Mouse (Mus musculus) embryonic facial prominence, embryonic 11.5 days (tissue): Measurements from ENCODE around the gene Dnajc6. TPM values are rescaled to one million over a fixed set of nuclear protein-coding genes. Genes with fewer than 3 reads are reported as not detected.

Experiments
- ATAC-seq: fragments of 200-750 bp; cut with Nextera tagmentation; replicated peaks from 2 replicates; pipeline ENCODE4 v1.8.0; 2017; ENCODE audit warnings: low read depth; ENCODE audit not compliant: insufficient number of reproducible peaks, low FRiP score, low TSS enrichment
- DNase-seq: peaks from one replicate; pipeline ENCODE4 v3.0.0-alpha.2; 2015; ENCODE audit warnings: low spot score
- H3K27ac ChIP-seq: fragments of 300-500 bp; sonication (generic); replicated peaks from 2 replicates; pipeline ENCODE4 v1.5.1; 2014; ENCODE audit warnings: mild to moderate bottlenecking, low read depth, low read length, control low read depth
- H3K27me3 ChIP-seq: fragments of 300-500 bp; sonication (generic); 2 replicates; pipeline ENCODE4 v1.6.1; 2014; ENCODE audit warnings: mild to moderate bottlenecking, low read length, moderate library complexity, mixed read lengths; ENCODE audit not compliant: control insufficient read depth, insufficient read depth
- H3K36me3 ChIP-seq: fragments of 300-500 bp; sonication (generic); replicated peaks from 2 replicates; pipeline ENCODE4 v1.6.1; 2014; ENCODE audit warnings: low read depth, mild to moderate bottlenecking, low read length, moderate library complexity, mixed read lengths; ENCODE audit not compliant: control insufficient read depth, insufficient read depth
- H3K4me1 ChIP-seq: fragments of 300-500 bp; sonication (generic); 2 replicates; pipeline ENCODE4 v1.6.1; 2014; ENCODE audit warnings: low read length, mixed read lengths; ENCODE audit not compliant: control insufficient read depth, insufficient read depth
- H3K4me2 ChIP-seq: fragments of 300-500 bp; sonication (generic); 2 replicates; pipeline ENCODE4 v1.6.1; 2014; ENCODE audit warnings: low read depth, mild to moderate bottlenecking, control low read depth, low read length, moderate library complexity
- H3K4me3 ChIP-seq: fragments of 300-500 bp; sonication (generic); 2 replicates; pipeline ENCODE4 v1.5.1; 2014; ENCODE audit warnings: low read depth, low read length, control low read depth
- H3K9ac ChIP-seq: fragments of 300-500 bp; sonication (generic); replicated peaks from 2 replicates; pipeline ENCODE4 v1.6.1; 2014; ENCODE audit warnings: mild to moderate bottlenecking, control low read depth, low read length
- H3K9me3 ChIP-seq: fragments of 300-500 bp; sonication (generic); replicated peaks from 2 replicates; pipeline ENCODE4 v1.6.1; 2016; ENCODE audit warnings: mild to moderate bottlenecking, low read length, inconsistent platforms, mixed read lengths; ENCODE audit not compliant: control insufficient read depth
- WGBS: fragments of 180-500 bp; shearing (Covaris S2); extraction: QIAGEN DNeasy Blood & Tissue Kit; methylation state at CpG from one replicate; pipeline ENCODE4 v1.1.7; 2014; 5-methylcytosine and 5-hydroxymethylcytosine counted together
- polyA plus RNA-seq: library from polyadenylated mRNA; unstranded; fragments of >200 nt; fragmentation: Nextera tagmentation; extraction: Ambion mirVana; gene quantifications from 2 replicates; pipeline ENCODE4 v1.2.1, GENCODE M21; 2014

Dnajc6 gene
- polyA plus RNA-seq, 1 experiment from 2014 or later: 1.9 TPM

GRCm38 (mm10) chr4:101491704-101492103 is 4.7 kb upstream of the Dnajc6 start:
- Histone ChIP-seq H3K4me3 (no peak overlapping the region), H3K36me3 (no peaks in the 10 kb centered on the region), H3K27me3 (peaks cover 8% of the 10 kb centered on the region), H3K27ac (no peak overlapping the region), H3K9ac (no peak overlapping the region), H3K4me2 (no peak overlapping the region), H3K4me1 (peaks cover under 1% of the 10 kb centered on the region; the same call in 1 of the 2 replicates), H3K9me3 (no peaks in the 10 kb centered on the region)
- no peak for DNase-seq
- WGBS: 77% methylated on average over 6 of the region's 6 CpGs
- no peak for ATAC-seq

- no peak overlapping the region for H3K4me3 ChIP-seq
- no peaks in the 10 kb centered on the region for H3K9me3 ChIP-seq
- no peaks in the 10 kb centered on the region for H3K36me3 ChIP-seq
- H3K4me2 ChIP-seq: no peak overlapping the region
- H3K27me3 ChIP-seq: peaks cover 18% of the 10 kb centered on the region
- ATAC-seq: no peak; the same call in 1 of the 2 replicates
- DNase-seq: no peak
- H3K9ac ChIP-seq: no peak overlapping the region
- peaks cover 3% of the 10 kb centered on the region; the same call in 1 of the 2 replicates for H3K4me1 ChIP-seq
- no peak overlapping the region for H3K27ac ChIP-seq
Measured at GRCm38 (mm10) chr4:101493611-101494197, 2.7 kb upstream of the Dnajc6 start.

GRCm38 (mm10) chr4:101496188-101496533 is 287 bp upstream of the Dnajc6 start:
- no peaks in the 10 kb centered on the region for H3K9me3 ChIP-seq
- no peaks in the 10 kb centered on the region for H3K36me3 ChIP-seq
- peak overlapping the region; percentile 51 for H3K9ac ChIP-seq
- peak overlapping the region; percentile 59 for H3K4me3 ChIP-seq
- peaks cover 3% of the 10 kb centered on the region; the same call in 1 of the 2 replicates for H3K4me1 ChIP-seq
- H3K27ac ChIP-seq: no peak overlapping the region
- peaks cover 18% of the 10 kb centered on the region for H3K27me3 ChIP-seq
- no peak for DNase-seq
- peak overlapping the region; percentile 99 for H3K4me2 ChIP-seq
- peak; percentile 26; the same call in 1 of the 2 replicates for ATAC-seq
- 1% methylated on average over 28 of the region's 28 CpGs for WGBS

- Histone ChIP-seq H3K27ac (no peak overlapping the region), H3K4me1 (peaks cover 3% of the 10 kb centered on the region; the same call in 1 of the 2 replicates), H3K9ac (no peak overlapping the region), H3K27me3 (peaks cover 18% of the 10 kb centered on the region), H3K4me3 (peak overlapping the region; percentile 59; the same call in 1 of the 2 replicates), H3K36me3 (no peaks in the 10 kb centered on the region), H3K4me2 (peak overlapping the region; percentile 99), H3K9me3 (no peaks in the 10 kb centered on the region)
- no peak for ATAC-seq
- peak; percentile 27 for DNase-seq
- 6% methylated on average over 14 of the region's 14 CpGs for WGBS
Measured at GRCm38 (mm10) chr4:101497336-101497735, 888 bp downstream of the Dnajc6 start.

GRCm38 (mm10) chr4:101504470-101505007 is 8.1 kb downstream of the Dnajc6 start:
- no peak overlapping the region for H3K27ac ChIP-seq
- 61% methylated on average over 7 of the region's 7 CpGs for WGBS
- ATAC-seq (no peak), DNase-seq (no peak)
- no peak overlapping the region for H3K4me2 ChIP-seq
- H3K9ac ChIP-seq: no peak overlapping the region
- peaks cover 2% of the 10 kb centered on the region for H3K4me1 ChIP-seq
- H3K36me3 ChIP-seq: no peaks in the 10 kb centered on the region
- H3K27me3 ChIP-seq: no peaks in the 10 kb centered on the region
- no peaks in the 10 kb centered on the region for H3K9me3 ChIP-seq
- no peak overlapping the region for H3K4me3 ChIP-seq

- Histone ChIP-seq H3K9ac (no peak overlapping the region), H3K4me2 (no peak overlapping the region), H3K36me3 (no peaks in the 10 kb centered on the region), H3K9me3 (no peaks in the 10 kb centered on the region), H3K27ac (no peak overlapping the region), H3K4me3 (no peak overlapping the region), H3K27me3 (no peaks in the 10 kb centered on the region), H3K4me1 (peaks cover 2% of the 10 kb centered on the region)
- DNase-seq: peak; percentile 48
- no peak for ATAC-seq
- 67% methylated on average over 2 of the region's 2 CpGs for whole genome bisulfite sequencing
Measured at GRCm38 (mm10) chr4:101505966-101506365, 9.5 kb downstream of the Dnajc6 start.

- Histone ChIP-seq H3K4me1 (peaks cover 2% of the 10 kb centered on the region), H3K27me3 (no peaks in the 10 kb centered on the region)
- no peak for DNase-seq
Measured at GRCm38 (mm10) chr4:101506372-101506771, 9.9 kb downstream of the Dnajc6 start.

GRCm38 (mm10) chr4:101507571-101508422 is 11.3 kb downstream of the Dnajc6 start:
- Histone ChIP-seq H3K9me3 (no peaks in the 10 kb centered on the region), H3K4me3 (peak overlapping the region; percentile 40), H3K9ac (peak overlapping the region; percentile 37), H3K4me1 (peaks cover 2% of the 10 kb centered on the region), H3K36me3 (no peaks in the 10 kb centered on the region), H3K27ac (no peak overlapping the region), H3K27me3 (no peaks in the 10 kb centered on the region), H3K4me2 (peak overlapping the region; percentile 69)
- WGBS: 8% methylated on average over 24 of the region's 24 CpGs
- ATAC-seq (no peak), DNase-seq (peak; percentile 73)

More at GRCm38 (mm10) chr4:101506372-101506771, 9.9 kb downstream of the Dnajc6 start:
- Histone ChIP-seq H3K9ac (no peak overlapping the region), H3K27ac (no peak overlapping the region), H3K4me3 (no peak overlapping the region), H3K9me3 (no peaks in the 10 kb centered on the region), H3K4me2 (no peak overlapping the region), H3K36me3 (no peaks in the 10 kb centered on the region)
- ATAC-seq: no peak
